Mouse (Mus musculus) cortical plate, adult 2 months (tissue): ENCODE data around the gene Gm45716.

Source experiments
- CTCF ChIP-seq: fragments of 200-500 bp; IDR thresholded peaks from 2 replicates; pipeline ENCODE4 v1.5.1; 2011; ENCODE audit warnings: mild to moderate bottlenecking, control low read depth, low read length; ENCODE audit not compliant: insufficient read depth; ENCODE audit errors: extremely low read depth
- POLR2A ChIP-seq: fragments of 200-500 bp; IDR thresholded peaks from 2 replicates; pipeline ENCODE4 v1.6.1; 2011; ENCODE audit warnings: mild to moderate bottlenecking, low read length, control low read depth; ENCODE audit not compliant: insufficient read depth; ENCODE audit errors: extremely low read depth

DNA sequence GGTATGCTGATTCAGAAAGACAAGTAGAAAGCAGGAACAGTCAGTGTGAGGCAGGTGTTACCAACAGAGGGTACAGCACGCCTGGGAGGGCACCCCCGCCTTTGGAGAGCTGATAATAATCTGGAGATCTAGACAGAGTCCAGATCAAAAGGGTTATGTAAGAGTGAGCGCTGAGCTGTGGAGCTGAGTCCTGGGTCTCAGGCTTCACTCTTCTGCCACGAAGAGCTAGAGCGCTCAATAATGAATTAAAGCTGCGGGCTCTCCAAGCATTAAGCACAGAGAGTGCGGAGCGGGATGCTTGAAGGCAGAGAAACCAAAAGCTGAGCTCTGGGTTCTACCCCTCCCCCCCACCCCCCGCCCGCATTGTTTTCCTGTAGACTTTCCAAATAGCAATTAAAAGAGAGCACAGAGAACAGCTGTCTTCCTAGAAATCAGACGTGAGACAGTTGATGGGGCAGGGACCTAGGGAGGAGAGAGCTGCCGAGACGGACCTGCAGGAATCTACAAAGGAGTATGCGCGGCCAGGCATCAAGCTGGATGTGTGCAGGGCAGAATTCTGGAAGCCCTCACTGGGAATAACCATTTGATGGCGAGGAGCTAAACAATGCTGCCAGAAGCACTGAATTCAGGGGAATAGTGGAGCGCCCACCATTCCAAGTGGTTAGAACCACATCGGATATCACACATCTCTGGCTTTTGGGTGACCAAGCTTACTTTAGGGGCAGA is 82.1 kb downstream of the Gm45716 start:
- no peak for TF ChIP-seq POLR2A
- no peak for TF ChIP-seq CTCF
